In genomic region chr6:32384937-32385336, GRCm38 (mm10) we compare ENCODE assay signal across 26 mouse cellular contexts.
DNase-seq lines count a peak whose midpoint lies in the region; ATAC-seq and TF ChIP-seq lines count a peak whose summit lies in the region.
"Had no signal": no experiment of that assay in that cellular context is flagged by ENCODE, and none has a peak within 500 bp of the region (broad histone marks: within the 10 kb centered on the region; RNA-seq: fewer than 3 reads in every experiment).

No protein-coding gene starts in this region.

- no peak for TF ChIP-seq CTCF in layer of hippocampus, adult 2 months (conservative IDR thresholded peaks at IDR 0.05)
- TF ChIP-seq CTCF in midbrain, postnatal 0 days (IDR thresholded peaks at IDR 0.05) = no peak
- TF ChIP-seq CTCF in cortical plate, adult 2 months (IDR thresholded peaks at IDR 0.05; ENCODE audit: extremely low read depth, insufficient read depth, low read length) = no peak

- peak; percentile 33 to 60 for DNase-seq in cerebellum, postnatal 25 days
- no peak for DNase-seq in cerebellum, adult 11 months
- DNase-seq in layer of hippocampus, adult 2 months (ENCODE audit: low spot score in 2 of 2) = no peak
- no peak for DNase-seq in layer of hippocampus, adult 8-10 months (ENCODE audit: low spot score in 2 of 2)
- DNase-seq in midbrain, postnatal 0 days (ENCODE audit: low spot score) = no peak
- DNase-seq: adrenal gland, postnatal 10 days; heart, postnatal 10 days; kidney, adult 2 months; kidney, postnatal 36 days; layer of hippocampus, postnatal 36 days; right cerebral cortex, postnatal 14 days had no signal

- no peak overlapping the region for H3K9ac ChIP-seq in midbrain, embryonic 16.5 days (ENCODE audit: low read depth, low read length)
- H3K9ac ChIP-seq in midbrain, postnatal 0 days (replicated peaks; ENCODE audit: low read length, poor library complexity, severe bottlenecking) = no peak overlapping the region
- H3K9ac ChIP-seq: forebrain, embryonic 13.5 days; heart, embryonic 13.5 days; intestine, embryonic 15.5 days; limb, embryonic 13.5 days; lung, embryonic 15.5 days; neural tube, embryonic 12.5 days; stomach, embryonic 15.5 days had no signal

- TF ChIP-seq POLR2A in cortical plate, adult 2 months (IDR thresholded peaks at IDR 0.05; ENCODE audit: extremely low read depth, insufficient read depth, low read length) = no peak

- peak overlapping the region; percentile 13; the same call in 1 of the 2 replicates for H3K4me2 ChIP-seq in midbrain, embryonic 16.5 days (ENCODE audit: low read length)
- H3K4me2 ChIP-seq in midbrain, postnatal 0 days (ENCODE audit: low read depth, low read length, poor library complexity, severe bottlenecking) = no peak overlapping the region
- H3K4me2 ChIP-seq: forebrain, embryonic 13.5 days; heart, embryonic 13.5 days; intestine, embryonic 15.5 days; limb, embryonic 13.5 days; liver, embryonic 11.5 days; lung, embryonic 15.5 days; midbrain, embryonic 11.5 days; neural tube, embryonic 12.5 days; stomach, embryonic 15.5 days had no signal

- no peaks in the 10 kb centered on the region for H3K27me3 ChIP-seq in midbrain, embryonic 16.5 days (ENCODE audit: control insufficient read depth, insufficient read depth, low read depth, low read length)
- no peaks in the 10 kb centered on the region for H3K27me3 ChIP-seq in midbrain, postnatal 0 days (ENCODE audit: insufficient read depth, low read length)
- H3K27me3 ChIP-seq: forebrain, embryonic 13.5 days; heart, embryonic 13.5 days; intestine, embryonic 15.5 days; lung, embryonic 15.5 days; neural tube, embryonic 12.5 days; Patski; stomach, embryonic 15.5 days had no signal

- peaks cover 17% of the 10 kb centered on the region; the same call in 1 of the 2 replicates for H3K4me1 ChIP-seq in midbrain, embryonic 16.5 days (ENCODE audit: control insufficient read depth, insufficient read depth, low read length)
- no peaks in the 10 kb centered on the region; the same call in 1 of the 2 replicates for H3K4me1 ChIP-seq in midbrain, postnatal 0 days (ENCODE audit: insufficient read depth, low read length)
- H3K4me1 ChIP-seq in cortical plate, adult 2 months (ENCODE audit: control insufficient read depth, insufficient read depth, low read length) = peaks cover 3% of the 10 kb centered on the region
- H3K4me1 ChIP-seq: intestine, embryonic 15.5 days; stomach, embryonic 15.5 days had no signal

- H3K27ac ChIP-seq in layer of hippocampus, adult 2 months = peak overlapping the region; percentile 16
- no peak overlapping the region for H3K27ac ChIP-seq in midbrain, embryonic 16.5 days (ENCODE audit: low read length)
- H3K27ac ChIP-seq in midbrain, postnatal 0 days (ENCODE audit: low read depth, low read length) = no peak overlapping the region
- peak overlapping the region; percentile 10; the same call in 1 of the 2 replicates for H3K27ac ChIP-seq in cortical plate, adult 2 months (ENCODE audit: insufficient read depth, low read length)
- H3K27ac ChIP-seq: forebrain, embryonic 13.5 days; heart, embryonic 13.5 days; hindbrain, embryonic 10.5 days; intestine, embryonic 15.5 days; limb, embryonic 13.5 days; lung, embryonic 15.5 days; neural tube, embryonic 12.5 days; stomach, embryonic 15.5 days had no signal

- no peaks in the 10 kb centered on the region for H3K36me3 ChIP-seq in midbrain, embryonic 16.5 days (ENCODE audit: control insufficient read depth, insufficient read depth, low read length)
- H3K36me3 ChIP-seq in midbrain, postnatal 0 days (ENCODE audit: insufficient read depth, low read length) = no peaks in the 10 kb centered on the region
- H3K36me3 ChIP-seq: heart, embryonic 13.5 days; hindbrain, embryonic 10.5 days; intestine, embryonic 15.5 days; limb, embryonic 13.5 days; lung, embryonic 15.5 days; neural tube, embryonic 12.5 days; stomach, embryonic 15.5 days had no signal

- ATAC-seq in midbrain, embryonic 16.5 days = peak; percentile 55; the same call in 1 of the 2 replicates
- ATAC-seq in midbrain, postnatal 0 days (ENCODE audit: low FRiP score) = no peak
- ATAC-seq: forebrain, embryonic 13.5 days; hindbrain, embryonic 16.5 days; intestine, embryonic 15.5 days; Patski had no signal

- H3K4me3 ChIP-seq in layer of hippocampus, adult 2 months = no peak overlapping the region
- H3K4me3 ChIP-seq in midbrain, embryonic 16.5 days (ENCODE audit: low read depth, low read length) = no peak overlapping the region
- no peak overlapping the region for H3K4me3 ChIP-seq in midbrain, postnatal 0 days (ENCODE audit: low read depth, low read length)
- H3K4me3 ChIP-seq in cortical plate, adult 2 months (ENCODE audit: insufficient read depth, low read length) = no peak overlapping the region
- H3K4me3 ChIP-seq: erythroblast, embryonic 14.5 days; forebrain, embryonic 13.5 days; heart, embryonic 13.5 days; hindbrain, embryonic 10.5 days; intestine, embryonic 15.5 days; limb, embryonic 13.5 days; lung, embryonic 15.5 days; neural tube, embryonic 12.5 days; stomach, embryonic 15.5 days had no signal

- WGBS in midbrain, embryonic 16.5 days = 52% methylated on average over 8 of the region's 8 CpGs
- 39% methylated on average over 8 of the region's 8 CpGs for WGBS in midbrain, postnatal 0 days

- no peaks in the 10 kb centered on the region for H3K9me3 ChIP-seq in midbrain, embryonic 16.5 days (replicated peaks; ENCODE audit: control insufficient read depth, low read length, poor library complexity, severe bottlenecking)
- H3K9me3 ChIP-seq in midbrain, postnatal 0 days (ENCODE audit: low read length) = no peaks in the 10 kb centered on the region
- H3K9me3 ChIP-seq: forebrain, embryonic 13.5 days; heart, embryonic 13.5 days; hindbrain, embryonic 10.5 days; intestine, embryonic 15.5 days; limb, embryonic 13.5 days; lung, embryonic 15.5 days; neural tube, embryonic 12.5 days; stomach, embryonic 15.5 days had no signal

Comparison
In these comparisons a context has a peak if more than half of its experiments do, and no peak if none do; other contexts are left out.
1. DNase-seq: peak in cerebellum, postnatal 25 days (2 of 2); none in cerebellum, adult 11 months (single experiment), layer of hippocampus, adult 2 months (0 of 2), layer of hippocampus, adult 8-10 months (0 of 2) and midbrain, postnatal 0 days (single experiment).
2. H3K27ac ChIP-seq: peak in layer of hippocampus, adult 2 months (single experiment) and cortical plate, adult 2 months (single experiment); none in midbrain, embryonic 16.5 days (single experiment) and midbrain, postnatal 0 days (single experiment).